Mouse (Mus musculus) urinary bladder, postnatal 4 days (tissue): ENCODE results near the gene Tac4.

Experiments
- DNase-seq, 2 experiments: peaks; one replicate each; pipeline ENCODE4 v3.0.0; 2021 to 2022; ENCODE audit warnings: low spot score in 2 of 2

The Tac4 gene

DNA sequence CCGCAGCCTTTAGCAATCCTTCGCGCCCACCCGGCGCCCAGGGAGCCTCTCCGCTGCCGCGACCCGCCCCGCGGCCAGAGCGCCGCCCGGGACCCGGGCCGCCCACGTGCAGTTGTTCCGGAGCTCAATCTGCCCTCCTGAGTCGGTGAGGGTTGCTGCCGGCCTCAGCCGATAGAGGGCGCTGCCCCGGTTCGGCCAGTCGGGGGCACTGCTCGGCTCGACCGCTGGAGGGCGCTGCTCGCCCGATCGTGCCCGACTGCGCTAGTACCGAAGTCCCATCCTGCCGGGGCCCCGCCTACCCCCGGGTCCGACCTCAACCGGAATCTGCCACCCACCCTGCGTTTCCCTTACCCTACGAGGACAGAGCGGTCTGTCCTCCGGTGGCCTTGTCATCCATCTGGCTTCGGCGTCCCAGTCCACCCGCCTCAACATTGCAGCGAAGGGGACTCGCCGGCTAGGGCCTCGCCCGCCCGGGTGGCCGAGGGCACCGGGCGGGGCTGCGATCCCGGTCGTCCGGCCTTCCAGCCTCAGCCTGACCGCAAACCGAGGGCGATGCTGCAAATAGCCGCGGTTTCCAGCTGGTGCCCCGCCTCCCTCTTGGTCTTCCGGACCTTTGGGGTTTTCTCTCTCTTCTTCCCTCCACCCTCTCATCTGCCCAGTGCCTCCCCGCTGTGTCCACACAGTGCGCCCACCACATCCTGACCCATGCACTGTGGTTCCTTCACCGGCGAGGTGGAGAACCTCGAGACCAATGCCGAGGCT, 2.1 kb upstream of the Tac4 start:
- DNase-seq: peak; percentile 91

GRCm38 (mm10) chr11:95263816-95264454, 2.6 kb downstream of the Tac4 start:
- peak in 1 of 2 experiments; percentile 60 for DNase-seq

DNA sequence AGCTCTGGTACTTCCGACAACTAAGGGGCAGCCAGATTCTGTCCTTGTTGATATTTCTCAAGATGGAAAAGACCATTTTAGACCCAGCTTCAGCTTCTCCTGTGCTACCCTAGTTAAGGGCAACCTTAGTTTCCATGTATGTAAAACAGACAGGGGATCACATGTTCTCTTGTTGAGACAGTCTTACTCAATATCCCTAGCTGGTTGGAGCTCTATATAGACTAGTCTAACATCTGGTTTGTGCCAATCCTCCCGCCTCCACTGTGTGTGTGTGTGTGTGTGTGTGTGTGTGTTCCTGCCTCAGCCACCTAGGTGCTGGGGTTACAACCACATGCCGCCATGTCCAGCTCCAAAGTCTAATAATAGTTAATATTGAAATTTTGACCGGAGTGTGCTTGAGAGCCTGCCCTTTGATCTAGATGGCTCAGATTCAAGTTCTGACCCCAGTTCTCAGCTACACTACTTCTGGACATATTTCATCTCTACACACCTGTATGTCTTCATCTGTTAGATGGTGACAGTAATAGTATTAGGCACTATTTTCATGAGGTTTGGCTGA, 3.2 kb downstream of the Tac4 start:
- DNase-seq: no peak

- no peak for DNase-seq
These were observed 5.4 kb downstream of the Tac4 start for GRCm38 (mm10) chr11:95266540-95267245.

- no peak for DNase-seq
These were observed 12.3 kb downstream of the Tac4 start for GRCm38 (mm10) chr11:95273661-95274060.

- no peak for DNase-seq
These were observed 13.3 kb downstream of the Tac4 start for GRCm38 (mm10) chr11:95274613-95275012.

DNA sequence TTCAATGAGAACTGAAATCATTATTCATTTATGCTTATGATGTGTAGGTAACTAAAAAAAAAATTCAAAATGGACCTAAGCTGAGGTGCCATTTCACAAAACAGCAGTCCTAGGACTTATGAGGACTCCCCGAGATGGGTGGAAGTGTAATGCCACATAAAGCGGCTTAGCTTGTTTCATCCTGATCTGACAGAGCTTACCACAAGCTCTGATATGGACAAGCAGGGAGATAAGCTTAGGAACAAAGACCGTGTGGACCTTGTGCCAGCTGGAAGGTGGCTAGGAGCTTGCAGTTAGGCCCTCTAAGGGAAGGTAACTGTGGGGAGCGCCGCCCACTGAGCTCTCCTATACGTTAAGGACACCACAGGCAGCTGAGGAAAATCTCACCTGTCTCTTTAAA, 14.7 kb downstream of the Tac4 start:
- DNase-seq: no peak

GRCm38 (mm10) chr11:95279061-95279659, 17.8 kb downstream of the Tac4 start:
- DNase-seq: no peak

GRCm38 (mm10) chr11:95282331-95282730, 21.0 kb downstream of the Tac4 start:
- no peak for DNase-seq

DNA sequence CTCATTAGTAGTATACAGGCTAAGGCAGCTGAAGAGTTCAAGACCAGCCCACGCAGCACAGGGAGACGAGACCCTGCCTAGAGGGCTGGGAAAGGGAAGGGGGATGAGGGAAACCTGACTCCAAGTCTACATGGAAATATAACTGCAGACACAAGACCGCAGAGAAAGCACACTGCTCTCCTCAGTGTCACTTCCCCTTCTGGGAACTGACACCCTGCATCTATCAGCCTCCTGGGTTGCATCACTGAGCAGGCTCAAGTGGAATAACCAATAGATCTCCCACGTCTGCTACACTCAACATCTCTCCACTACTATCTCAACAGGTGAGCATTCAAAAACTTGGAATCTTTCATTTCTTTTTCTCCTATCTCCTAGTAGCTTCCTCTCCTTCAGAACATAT, 30.7 kb downstream of the Tac4 start:
- no peak for DNase-seq

DNA sequence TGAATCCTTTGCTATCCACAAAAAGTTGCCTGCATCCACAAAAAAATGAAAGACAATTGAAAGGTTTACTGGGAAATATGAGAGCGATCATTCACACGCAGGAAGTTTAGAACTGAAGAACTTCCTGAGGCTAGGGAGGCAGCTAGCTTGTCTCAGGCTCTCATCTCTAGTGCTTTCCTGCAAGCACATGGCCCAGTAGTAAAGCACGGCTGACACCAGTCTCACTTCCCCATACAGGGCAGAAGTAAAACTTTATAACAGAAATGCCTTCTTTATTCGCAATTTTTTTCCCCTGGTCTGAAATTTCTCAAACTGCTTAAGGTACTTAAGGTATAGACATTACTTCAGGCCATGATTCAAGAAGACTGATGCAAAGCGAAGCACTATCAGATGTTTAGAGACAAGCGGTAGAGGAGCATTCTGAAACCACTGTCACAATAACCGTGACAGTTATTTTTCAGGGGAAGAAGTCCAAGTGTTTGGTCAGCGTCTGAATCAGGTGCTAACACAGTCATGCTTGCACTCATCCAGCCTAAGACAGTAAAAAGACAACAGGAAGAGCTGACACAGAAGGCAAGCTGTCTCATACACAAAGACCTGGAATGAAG, 31.8 kb downstream of the Tac4 start:
- no peak for DNase-seq

GRCm38 (mm10) chr11:95295736-95296135, 34.4 kb downstream of the Tac4 start:
- DNase-seq: no peak

GRCm38 (mm10) chr11:95298146-95298545, 36.8 kb downstream of the Tac4 start:
- DNase-seq: no peak

GRCm38 (mm10) chr11:95299886-95300285, 38.6 kb downstream of the Tac4 start:
- DNase-seq: no peak

GRCm38 (mm10) chr11:95301772-95302171, 40.4 kb downstream of the Tac4 start:
- DNase-seq: no peak

GRCm38 (mm10) chr11:95305600-95305999, 44.3 kb downstream of the Tac4 start:
- no peak for DNase-seq

- DNase-seq: no peak
These were observed 46.2 kb downstream of the Tac4 start for GRCm38 (mm10) chr11:95307526-95307925.

- peak; percentile 97 for DNase-seq
These were observed 48.2 kb downstream of the Tac4 start for GRCm38 (mm10) chr11:95309510-95310006.

GRCm38 (mm10) chr11:95310007-95310647, 48.8 kb downstream of the Tac4 start, which contains the start of gene Kat7:
Gene Kat7 (minus strand): TSS chr11:95310246.
- DNase-seq: peak; percentile 96

- peak in 1 of 2 experiments; percentile 30 for DNase-seq
These were observed 49.5 kb downstream of the Tac4 start for GRCm38 (mm10) chr11:95310648-95311424.
